Mouse (Mus musculus) stomach, postnatal 0 days (tissue): ENCODE measurements around the gene Enox1.

Experiments
- CTCF ChIP-seq: IDR thresholded peaks from 2 replicates; pipeline ENCODE4 v1.5.1; 2016; ENCODE audit warnings: antibody characterized with exemption, low read depth, mild to moderate bottlenecking, moderate library complexity
- EP300 ChIP-seq: optimal IDR thresholded peaks from 2 replicates; pipeline ENCODE3; 2016; ENCODE audit warnings: antibody characterized with exemption

DNA sequence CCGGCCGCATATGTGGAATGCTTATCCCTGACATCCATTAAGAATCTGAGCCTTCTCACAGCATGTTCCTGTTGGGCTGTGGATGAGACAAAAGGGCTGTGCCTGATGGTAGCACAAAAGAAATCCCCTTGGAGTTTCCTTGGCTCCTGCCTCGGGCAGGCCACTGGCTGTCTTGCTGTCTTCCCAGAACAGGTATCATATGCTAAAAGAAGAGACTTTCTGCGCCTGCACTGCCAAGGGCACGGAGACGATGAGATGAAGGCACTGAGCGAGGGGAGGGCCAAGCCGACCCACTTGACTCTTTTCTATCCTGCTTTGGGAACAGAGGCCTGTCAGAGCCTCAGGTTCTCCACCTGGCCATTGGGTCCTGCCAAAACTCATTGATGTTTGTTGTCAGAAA is 491.7 kb downstream of the Enox1 start:
- TF ChIP-seq CTCF = no peak
- TF ChIP-seq EP300 = no peak
